Mouse (Mus musculus): ENCODE measurements around the gene Vgf.
A peak's percentile ranks its signal among the peaks of the same experiment; 100 is the strongest.

The Vgf gene

GRCm38 (mm10) chr5:137030416-137030810 lies 4.2 kb downstream of the Vgf start:
- DNase-seq (ENCODE audit: low spot score in 2 of 2), result no peak

- no peak for DNase-seq (ENCODE audit: low spot score in 2 of 2)
These were observed 5.2 kb downstream of the Vgf start for GRCm38 (mm10) chr5:137031076-137032032.

- DNase-seq (ENCODE audit: low spot score in 2 of 2), result no peak
These were observed 5.8 kb downstream of the Vgf start for GRCm38 (mm10) chr5:137032033-137032421.

DNA sequence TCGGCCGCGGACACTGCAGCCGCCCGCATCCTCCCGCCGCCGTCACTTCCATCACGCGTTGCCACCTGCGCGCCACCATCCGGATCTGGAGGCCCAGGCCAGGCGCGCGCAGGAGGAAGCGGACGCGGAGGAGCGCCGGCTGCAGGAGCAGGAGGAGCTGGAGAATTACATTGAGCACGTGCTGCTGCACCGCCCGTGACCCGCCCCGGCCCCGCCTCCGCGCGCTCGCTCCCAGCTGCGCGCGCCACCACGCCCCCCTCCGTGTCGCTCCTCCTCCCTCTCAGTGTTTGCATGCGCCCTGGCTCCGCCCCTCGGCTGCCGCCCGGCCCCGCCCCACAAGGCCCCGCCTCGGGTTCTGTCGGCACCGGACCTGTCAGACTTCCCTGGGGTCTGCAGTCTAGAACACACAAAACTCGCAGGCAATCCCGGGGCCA lies 6.5 kb downstream of the Vgf start:
- DNase-seq (ENCODE audit: low spot score in 2 of 2), result peak; percentile 78 to 80

DNA sequence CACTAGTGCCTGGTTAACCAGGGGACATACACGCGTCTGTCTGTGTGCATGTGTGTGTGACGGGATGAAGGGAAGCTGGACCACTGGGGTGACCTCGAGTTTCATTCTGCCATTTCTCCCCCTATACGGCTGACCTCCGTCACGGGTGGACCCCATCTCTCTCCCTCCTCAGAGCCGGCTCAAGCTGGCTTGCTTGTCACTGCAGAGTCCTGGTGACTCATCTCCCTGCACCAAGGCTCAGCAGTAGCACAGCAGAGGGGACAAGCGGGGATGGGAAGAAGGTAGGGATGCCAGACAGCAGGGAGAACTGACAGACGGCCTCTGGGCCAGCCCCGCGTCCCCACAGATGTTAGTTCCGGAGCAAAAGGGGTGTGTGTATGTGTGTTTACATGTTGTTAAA lies 10.0 kb downstream of the Vgf start:
- DNase-seq (ENCODE audit: low spot score in 2 of 2), result no peak

GRCm38 (mm10) chr5:137039453-137039852 lies 13.3 kb downstream of the Vgf start:
- no peak for DNase-seq (ENCODE audit: low spot score in 2 of 2)

GRCm38 (mm10) chr5:137041442-137041841 lies 15.2 kb downstream of the Vgf start:
- DNase-seq (ENCODE audit: low spot score in 2 of 2), result no peak

DNA sequence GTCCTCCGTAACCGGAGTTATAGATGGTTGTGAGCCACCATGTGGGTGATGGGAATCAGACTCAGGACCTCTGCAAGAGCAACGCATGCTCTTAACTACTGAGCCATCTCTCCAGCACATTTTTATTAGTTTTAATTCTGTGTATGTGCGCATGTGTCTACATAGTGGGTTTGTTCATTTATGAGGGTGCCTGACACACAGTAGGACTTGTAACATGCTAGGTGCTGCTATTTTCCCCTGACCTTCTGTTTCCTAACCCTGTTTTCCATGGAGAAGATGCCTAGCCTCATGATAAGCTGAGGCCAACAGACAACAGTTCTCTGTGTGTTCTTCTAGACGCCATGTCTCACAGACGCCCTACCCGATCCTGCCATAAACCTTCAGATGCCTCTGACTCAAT lies 17.8 kb downstream of the Vgf start:
- no peak for DNase-seq (ENCODE audit: low spot score in 2 of 2)

GRCm38 (mm10) chr5:137045402-137046323 lies 19.5 kb downstream of the Vgf start, which contains the start of gene Ap1s1:
Gene Ap1s1, minus strand, starts transcription at chr5:137046135.
- peak; percentile 95 to 96 for DNase-seq (ENCODE audit: low spot score in 2 of 2)

GRCm38 (mm10) chr5:137046324-137046718 lies 20.1 kb downstream of the Vgf start:
- no peak for DNase-seq (ENCODE audit: low spot score in 2 of 2)

DNA sequence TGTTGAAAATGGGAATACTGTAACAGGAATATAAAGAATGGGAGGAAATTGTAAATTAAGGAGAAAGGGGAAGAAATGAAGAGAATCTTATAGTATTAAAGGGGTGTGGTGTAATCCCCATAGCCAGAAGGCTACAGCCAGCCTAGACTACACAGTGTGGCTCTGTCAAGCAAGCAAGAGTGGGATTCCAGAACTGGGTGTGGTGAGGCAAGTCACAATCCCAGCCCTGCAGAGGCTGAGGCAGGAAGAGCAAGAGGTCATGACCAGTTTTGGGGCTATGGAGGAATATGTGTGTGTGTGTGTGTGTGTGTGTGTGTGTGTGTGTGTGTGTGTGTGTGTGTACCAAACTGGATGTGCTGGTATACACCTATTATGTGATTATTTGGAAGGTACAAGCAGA lies 20.8 kb downstream of the Vgf start:
- no peak for DNase-seq (ENCODE audit: low spot score in 2 of 2)

DNA sequence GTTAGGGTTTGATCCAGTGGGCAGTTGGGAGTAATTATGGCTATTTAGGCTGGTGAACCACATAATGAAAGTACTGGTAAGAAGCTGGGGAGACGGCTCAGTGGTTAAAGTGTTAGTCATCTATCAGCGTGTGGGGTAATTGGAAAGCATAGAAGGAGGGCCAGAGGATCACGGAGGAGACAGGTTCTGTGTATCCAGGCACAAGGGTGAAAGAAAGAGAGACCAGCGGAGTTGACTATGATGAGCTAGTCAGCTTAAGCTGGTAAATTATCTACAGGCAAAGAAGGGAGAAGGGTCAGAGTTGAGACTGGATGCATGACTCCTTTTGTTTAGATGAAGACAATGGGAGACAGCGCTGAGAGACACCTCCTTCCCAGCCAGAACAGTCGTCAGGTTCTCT lies 24.9 kb downstream of the Vgf start:
- no peak for DNase-seq (ENCODE audit: low spot score in 2 of 2)

GRCm38 (mm10) chr5:137051914-137052505 lies 25.8 kb downstream of the Vgf start:
- DNase-seq (ENCODE audit: low spot score in 2 of 2), result no peak

- no peak for DNase-seq (ENCODE audit: low spot score in 2 of 2)
These were observed 28.1 kb downstream of the Vgf start for GRCm38 (mm10) chr5:137054299-137054698.

GRCm38 (mm10) chr5:137054873-137055272 lies 28.7 kb downstream of the Vgf start:
- no peak for DNase-seq (ENCODE audit: low spot score in 2 of 2)

- DNase-seq (ENCODE audit: low spot score in 2 of 2), result peak; percentile 44 to 57
These were observed 35.8 kb downstream of the Vgf start for GRCm38 (mm10) chr5:137061809-137062481.

DNA sequence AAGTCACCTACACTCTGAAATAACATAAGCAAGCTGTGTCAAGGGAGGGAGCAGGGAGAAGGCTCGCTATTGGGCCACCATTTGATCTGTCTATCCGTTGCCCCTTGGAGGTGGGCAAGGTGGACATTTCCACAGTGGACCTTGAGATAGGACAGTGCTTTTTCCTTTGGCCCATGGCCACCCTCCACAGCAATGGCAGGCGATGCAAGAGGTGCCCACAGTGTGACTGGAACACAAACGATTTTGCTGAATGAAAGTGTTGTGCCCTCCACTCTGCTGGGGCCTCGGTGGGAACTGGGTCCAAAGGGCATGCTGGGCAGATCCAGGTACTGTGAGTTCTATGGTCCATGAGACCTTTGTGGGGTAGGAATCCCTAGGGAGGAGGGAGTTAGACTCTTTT lies 36.4 kb downstream of the Vgf start:
- no peak for DNase-seq (ENCODE audit: low spot score in 2 of 2)

DNA sequence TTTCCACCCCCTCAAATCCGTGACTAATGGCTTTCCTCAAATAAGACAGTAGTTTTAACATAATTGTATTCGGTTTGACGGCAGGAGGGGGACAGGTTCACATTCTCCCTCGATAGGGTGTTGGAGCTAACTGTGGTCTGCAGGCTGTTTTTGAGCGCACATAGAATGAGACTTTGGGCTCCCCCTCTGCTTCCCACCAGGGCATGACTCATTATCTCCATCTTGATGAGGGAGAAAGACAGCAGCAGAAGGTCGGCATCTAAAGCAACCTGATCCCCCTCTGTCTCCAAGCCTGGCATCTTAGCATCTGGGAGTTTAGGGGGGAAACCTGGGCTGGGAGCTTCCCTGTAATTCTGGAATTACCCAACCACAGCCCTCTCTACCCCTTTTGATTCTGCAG lies 39.3 kb downstream of the Vgf start:
- no peak for DNase-seq (ENCODE audit: low spot score in 2 of 2)

DNA sequence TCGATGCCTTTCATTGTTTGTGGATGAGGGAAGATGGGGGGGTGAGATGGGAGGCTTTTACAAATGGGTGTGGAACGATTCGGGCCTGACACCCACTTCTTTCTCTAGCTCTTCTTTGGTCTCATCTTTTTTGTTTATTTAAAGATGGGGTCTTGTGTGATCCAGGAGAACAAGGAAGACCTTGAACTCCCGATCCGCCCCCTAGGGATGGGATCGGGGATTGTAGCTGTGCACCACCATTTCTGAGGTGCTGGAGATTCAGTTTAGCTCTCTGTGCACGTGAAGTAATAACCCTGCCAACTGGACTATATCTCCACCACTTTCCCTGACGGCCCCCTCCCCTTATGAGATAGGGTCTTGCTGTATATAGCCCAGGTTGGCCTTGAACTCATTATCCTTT lies 39.7 kb downstream of the Vgf start:
- DNase-seq (ENCODE audit: low spot score in 2 of 2), result no peak

- DNase-seq (ENCODE audit: low spot score in 2 of 2), result no peak
These were observed 42.5 kb downstream of the Vgf start for GRCm38 (mm10) chr5:137068711-137069110.

- DNase-seq (ENCODE audit: low spot score in 2 of 2), result no peak
These were observed 44.9 kb downstream of the Vgf start for GRCm38 (mm10) chr5:137070881-137071605.
